Mouse (Mus musculus) liver, embryonic 15.5 days (tissue): ENCODE results near the gene Tmem132c. TPM values are rescaled to one million over a fixed set of nuclear protein-coding genes. Genes with fewer than 3 reads are reported as not detected.

Experiments used
- ATAC-seq: fragments of 200-750 bp; cut with Nextera tagmentation; 2 replicates; pipeline ENCODE4 v1.8.0; 2017; ENCODE audit warnings: moderate number of reproducible peaks, mild to moderate bottlenecking, moderate library complexity; ENCODE audit not compliant: insufficient read depth
- H3K27ac ChIP-seq: fragments of 300-500 bp; sonication (generic); replicated peaks from 2 replicates; pipeline ENCODE4 v1.5.1; 2015; ENCODE audit warnings: mild to moderate bottlenecking, inconsistent platforms
- H3K27me3 ChIP-seq: fragments of 300-500 bp; sonication (generic); 2 replicates; pipeline ENCODE4 v1.6.1; 2015; ENCODE audit warnings: mild to moderate bottlenecking, inconsistent platforms
- H3K36me3 ChIP-seq: fragments of 300-500 bp; sonication (generic); replicated peaks from 2 replicates; pipeline ENCODE4 v1.6.1; 2015; ENCODE audit warnings: moderate library complexity, mild to moderate bottlenecking, inconsistent platforms
- H3K4me1 ChIP-seq: fragments of 300-500 bp; sonication (generic); replicated peaks from 2 replicates; pipeline ENCODE4 v1.6.1; 2015; ENCODE audit warnings: inconsistent platforms
- H3K4me2 ChIP-seq: fragments of 300-500 bp; sonication (generic); 2 replicates; pipeline ENCODE4 v1.6.1; 2015; ENCODE audit warnings: moderate library complexity, mild to moderate bottlenecking, inconsistent platforms
- H3K4me3 ChIP-seq: fragments of 300-500 bp; sonication (generic); replicated peaks from 2 replicates; pipeline ENCODE4 v1.5.1; 2015; ENCODE audit warnings: mild to moderate bottlenecking, inconsistent platforms
- H3K9ac ChIP-seq: fragments of 300-500 bp; sonication (generic); 2 replicates; pipeline ENCODE4 v1.6.1; 2015; ENCODE audit warnings: moderate library complexity, mild to moderate bottlenecking, inconsistent platforms
- H3K9me3 ChIP-seq: fragments of 300-500 bp; sonication (generic); replicated peaks from 2 replicates; pipeline ENCODE4 v1.6.1; 2016; ENCODE audit warnings: inconsistent platforms
- whole genome bisulfite sequencing: fragments of 180-500 bp; shearing (Covaris S2); methylation state at CpG from one replicate; pipeline ENCODE4 v1.1.7; 2015; ENCODE audit warnings: mixed read lengths; ENCODE audit not compliant: insufficient replicate concordance; 5-methylcytosine and 5-hydroxymethylcytosine counted together
- polyA plus RNA-seq: library from polyadenylated mRNA; unstranded; fragments of >200 nt; fragmentation: Nextera tagmentation; extraction: Ambion mirVana; gene quantifications from 2 replicates; pipeline ENCODE4 v1.2.1, GENCODE M21; 2015

Tmem132c gene
- polyA plus RNA-seq, 1 experiment from 2014 or later, result 0.07 TPM

DNA sequence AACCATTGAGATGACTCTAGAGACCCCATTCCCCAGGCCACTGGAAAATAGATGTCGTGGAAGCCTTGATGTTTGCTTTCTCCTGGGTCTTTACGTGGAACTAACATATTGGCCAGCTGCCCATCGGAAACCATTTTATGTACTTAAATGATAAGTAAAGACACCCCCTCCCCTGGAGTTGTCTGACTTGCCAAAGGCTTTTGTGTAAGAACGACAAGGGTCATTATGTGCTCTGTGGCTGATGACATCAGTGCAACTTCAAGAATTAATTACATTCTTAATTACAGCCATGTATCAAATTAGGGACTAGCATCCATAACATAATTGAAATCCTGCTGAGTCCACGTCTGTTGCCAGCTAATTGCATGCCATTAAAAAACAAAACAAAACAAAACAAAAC, 45.3 kb downstream of the Tmem132c start:
- H3K9me3 ChIP-seq, result no peaks in the 10 kb centered on the region
- no peak overlapping the region for H3K4me2 ChIP-seq
- no peak for ATAC-seq
- no peak overlapping the region for H3K9ac ChIP-seq
- no peaks in the 10 kb centered on the region for H3K4me1 ChIP-seq
- no peaks in the 10 kb centered on the region for H3K36me3 ChIP-seq
- no peak overlapping the region for H3K27ac ChIP-seq
- no peaks in the 10 kb centered on the region for H3K27me3 ChIP-seq
- H3K4me3 ChIP-seq, result no peak overlapping the region
- WGBS, result 63% methylated on average over 5 of the region's 5 CpGs

DNA sequence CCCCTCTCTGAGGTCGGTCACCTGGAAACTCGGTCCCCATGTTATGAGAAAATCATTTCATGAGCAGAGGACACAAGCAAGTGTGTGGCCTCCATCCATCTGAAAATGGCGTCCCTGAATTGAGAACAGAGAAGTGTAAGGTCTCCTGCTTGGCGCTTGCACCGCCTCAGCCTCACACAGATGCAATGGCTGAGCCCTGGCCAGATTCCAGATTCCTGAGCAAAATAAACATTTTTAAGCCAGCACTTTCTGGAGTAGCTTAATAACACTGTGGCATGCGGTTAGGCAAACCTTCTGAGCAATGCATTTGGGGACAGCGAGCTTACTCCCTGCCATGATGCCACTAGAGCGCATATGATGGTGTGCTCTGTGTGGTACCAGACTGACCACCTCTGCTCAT, 48.1 kb downstream of the Tmem132c start:
- no peak overlapping the region for H3K4me2 ChIP-seq
- H3K27ac ChIP-seq, result no peak overlapping the region
- H3K4me1 ChIP-seq, result no peaks in the 10 kb centered on the region
- no peaks in the 10 kb centered on the region for H3K36me3 ChIP-seq
- no peaks in the 10 kb centered on the region for H3K9me3 ChIP-seq
- no peak for ATAC-seq
- 67% methylated on average over 8 of the region's 8 CpGs for WGBS
- no peaks in the 10 kb centered on the region for H3K27me3 ChIP-seq
- H3K9ac ChIP-seq, result no peak overlapping the region
- H3K4me3 ChIP-seq, result no peak overlapping the region

DNA sequence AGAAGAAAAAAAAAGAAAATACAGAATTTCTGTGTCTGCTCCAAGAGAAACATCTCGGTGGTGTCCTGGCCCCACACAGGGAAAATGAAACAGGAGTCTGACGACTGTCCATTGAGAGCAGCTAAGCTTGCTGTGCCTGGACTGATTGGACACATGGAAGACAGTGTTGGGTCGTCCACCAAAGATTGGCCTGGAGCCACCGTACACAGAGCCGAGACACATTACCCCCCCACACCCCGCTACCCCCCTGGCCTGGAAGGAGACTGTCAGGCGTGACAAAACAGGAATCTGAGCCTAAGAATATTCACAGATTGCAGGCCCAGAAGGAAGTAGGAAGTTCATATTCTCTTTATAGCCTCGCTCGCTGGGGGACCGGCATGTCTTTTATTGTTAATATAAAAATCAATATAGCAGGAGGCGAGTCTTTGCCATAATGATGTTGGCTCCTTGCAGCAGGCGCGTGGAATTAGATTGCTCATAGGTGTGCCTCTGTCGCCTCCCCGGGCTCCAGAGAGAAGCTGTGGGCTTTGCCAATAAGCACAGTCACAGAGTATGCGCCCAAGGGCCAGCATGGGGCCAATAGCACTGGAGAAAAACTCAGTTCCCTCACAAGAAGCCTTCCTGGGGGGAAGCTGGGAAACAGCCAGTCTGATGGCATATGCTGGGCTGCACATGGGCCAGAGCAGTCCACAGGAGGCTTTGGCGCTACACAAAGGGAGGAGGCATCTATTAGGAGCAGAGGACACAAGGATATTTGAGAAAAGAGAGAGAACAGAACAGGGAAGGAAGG, 49.0 kb downstream of the Tmem132c start:
- no peak overlapping the region for H3K4me3 ChIP-seq
- H3K27me3 ChIP-seq, result no peaks in the 10 kb centered on the region
- H3K4me2 ChIP-seq, result no peak overlapping the region
- no peaks in the 10 kb centered on the region for H3K36me3 ChIP-seq
- H3K9me3 ChIP-seq, result no peaks in the 10 kb centered on the region
- 62% methylated on average over 17 of the region's 17 CpGs for WGBS
- no peak overlapping the region for H3K9ac ChIP-seq
- no peaks in the 10 kb centered on the region for H3K4me1 ChIP-seq
- H3K27ac ChIP-seq, result no peak overlapping the region
- ATAC-seq, result no peak

DNA sequence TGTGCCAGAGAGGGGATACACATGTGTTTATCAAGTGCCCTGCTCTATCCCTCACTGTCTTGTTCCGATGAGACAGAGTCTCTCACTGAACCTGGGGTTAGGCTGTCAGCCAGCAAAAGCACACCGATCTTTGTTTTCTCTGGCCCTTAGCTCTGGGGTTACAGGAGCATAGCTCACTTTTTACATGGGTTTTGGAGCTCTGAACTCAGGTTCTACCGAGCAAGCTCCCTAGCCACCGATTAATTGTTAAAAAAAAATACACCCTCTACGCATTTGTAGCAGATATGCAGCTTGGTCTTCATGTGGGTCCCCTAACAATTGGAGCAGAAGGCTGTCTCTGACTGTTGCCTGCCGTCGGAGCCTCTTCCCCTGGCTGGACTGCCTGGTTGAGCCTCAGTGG, 50.0 kb downstream of the Tmem132c start:
- H3K9me3 ChIP-seq, result no peaks in the 10 kb centered on the region
- H3K27me3 ChIP-seq, result no peaks in the 10 kb centered on the region
- ATAC-seq, result no peak
- no peak overlapping the region for H3K27ac ChIP-seq
- no peak overlapping the region for H3K4me2 ChIP-seq
- H3K36me3 ChIP-seq, result no peaks in the 10 kb centered on the region
- no peak overlapping the region for H3K4me3 ChIP-seq
- 60% methylated on average over 7 of the region's 7 CpGs for WGBS
- no peak overlapping the region for H3K9ac ChIP-seq
- no peaks in the 10 kb centered on the region for H3K4me1 ChIP-seq

DNA sequence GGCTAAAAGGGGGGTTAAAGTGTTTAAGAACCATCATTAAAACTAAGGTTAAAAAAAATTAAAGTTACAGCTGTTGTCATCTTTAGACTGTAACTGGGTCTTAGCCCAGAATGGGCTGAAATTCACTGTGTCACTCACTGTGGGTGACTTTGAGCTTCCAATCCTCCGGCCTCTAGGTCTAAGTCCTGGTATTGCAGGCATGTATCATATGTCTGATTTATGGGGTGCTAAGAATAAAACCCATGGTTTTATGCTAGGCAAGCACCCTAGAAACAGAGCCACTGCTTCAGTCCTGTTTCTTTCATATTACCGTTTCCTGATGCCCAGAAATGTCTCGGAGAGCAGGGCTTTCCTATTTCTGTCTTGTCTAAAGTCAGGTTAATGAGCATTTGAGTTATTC, 52.1 kb downstream of the Tmem132c start:
- WGBS, result 65% methylated on average over 3 of the region's 3 CpGs
- no peak for ATAC-seq

DNA sequence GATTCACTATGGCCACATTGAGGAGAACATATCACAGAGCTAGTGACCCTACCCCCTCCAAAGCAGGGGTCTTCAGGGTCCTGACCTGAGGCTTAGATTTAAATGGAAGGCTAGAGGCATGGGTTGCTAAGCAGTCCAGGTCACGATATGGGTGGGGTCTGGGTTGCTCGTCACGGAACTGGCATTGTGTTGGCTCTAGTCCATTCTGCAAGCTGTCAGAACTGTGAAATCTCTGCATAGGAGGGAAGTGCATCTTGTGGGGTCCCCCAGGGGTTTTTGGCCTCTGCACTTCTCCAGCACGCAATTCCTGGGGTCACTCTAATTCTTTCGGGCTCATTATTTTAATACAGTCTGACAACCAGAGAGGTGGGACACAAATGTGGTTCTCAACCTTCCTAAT, 55.9 kb downstream of the Tmem132c start:
- no peaks in the 10 kb centered on the region for H3K27me3 ChIP-seq
- H3K4me3 ChIP-seq, result no peak overlapping the region
- H3K9ac ChIP-seq, result no peak overlapping the region
- no peaks in the 10 kb centered on the region for H3K4me1 ChIP-seq
- no peaks in the 10 kb centered on the region for H3K9me3 ChIP-seq
- H3K4me2 ChIP-seq, result no peak overlapping the region
- no peak for ATAC-seq
- WGBS, result 65% methylated on average over 5 of the region's 5 CpGs
- no peaks in the 10 kb centered on the region for H3K36me3 ChIP-seq
- H3K27ac ChIP-seq, result no peak overlapping the region

More for the DNA sequence above, 52.1 kb downstream of the Tmem132c start:
- no peaks in the 10 kb centered on the region for H3K27me3 ChIP-seq
- no peak overlapping the region for H3K4me3 ChIP-seq
- H3K4me2 ChIP-seq, result no peak overlapping the region
- H3K36me3 ChIP-seq, result no peaks in the 10 kb centered on the region
- H3K9ac ChIP-seq, result no peak overlapping the region
- no peaks in the 10 kb centered on the region for H3K4me1 ChIP-seq
- H3K9me3 ChIP-seq, result no peaks in the 10 kb centered on the region
- no peak overlapping the region for H3K27ac ChIP-seq

DNA sequence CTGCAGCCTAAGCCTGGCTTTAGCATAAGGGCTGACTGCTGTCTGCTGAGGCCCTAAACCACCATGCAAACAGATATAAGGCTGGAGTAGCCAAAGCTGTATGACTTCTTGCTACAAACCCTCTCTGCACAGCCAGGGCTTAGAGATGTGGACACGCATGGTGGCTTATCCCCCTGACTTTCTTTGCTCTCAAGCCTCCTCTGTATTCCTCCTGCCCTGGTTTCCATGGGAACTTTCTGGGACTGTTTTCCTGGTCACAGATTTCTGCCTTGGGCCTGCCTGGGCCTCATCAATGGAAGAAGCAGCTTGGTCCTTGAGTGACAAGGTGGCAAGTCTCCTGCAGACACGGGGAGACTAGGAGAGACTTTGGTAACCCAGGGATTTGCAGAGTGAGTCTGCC, 56.5 kb downstream of the Tmem132c start:
- WGBS, result 45% methylated on average over 2 of the region's 2 CpGs
- no peak overlapping the region for H3K4me2 ChIP-seq
- ATAC-seq, result no peak

DNA sequence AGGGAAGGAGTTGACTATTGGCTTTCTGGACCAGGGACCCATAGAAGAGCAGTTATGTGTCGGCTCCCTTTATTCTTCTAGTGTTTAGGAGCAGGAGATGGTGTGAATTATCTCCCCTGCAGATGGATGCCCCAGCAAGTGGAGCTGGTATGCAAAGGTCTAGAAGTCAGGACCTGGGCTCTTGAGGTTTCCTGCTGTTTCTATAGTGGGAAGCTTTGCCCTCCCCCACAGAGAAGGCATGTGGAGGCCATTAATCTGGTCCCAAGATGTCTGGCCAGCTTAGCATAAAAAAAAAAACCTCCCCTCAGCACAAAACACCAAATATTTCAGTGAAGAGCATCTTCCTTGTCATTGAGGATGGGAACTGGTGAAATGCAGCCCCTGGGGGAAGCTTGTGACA, 57.4 kb downstream of the Tmem132c start:
- H3K4me1 ChIP-seq, result no peaks in the 10 kb centered on the region
- 47% methylated on average over 1 of the region's 1 CpGs for WGBS

More for the DNA sequence above, 56.5 kb downstream of the Tmem132c start:
- H3K36me3 ChIP-seq, result no peaks in the 10 kb centered on the region
- no peaks in the 10 kb centered on the region for H3K27me3 ChIP-seq
- H3K4me1 ChIP-seq, result no peaks in the 10 kb centered on the region
- H3K9ac ChIP-seq, result no peak overlapping the region
- H3K9me3 ChIP-seq, result no peaks in the 10 kb centered on the region
- H3K4me3 ChIP-seq, result no peak overlapping the region
- H3K27ac ChIP-seq, result no peak overlapping the region

DNA sequence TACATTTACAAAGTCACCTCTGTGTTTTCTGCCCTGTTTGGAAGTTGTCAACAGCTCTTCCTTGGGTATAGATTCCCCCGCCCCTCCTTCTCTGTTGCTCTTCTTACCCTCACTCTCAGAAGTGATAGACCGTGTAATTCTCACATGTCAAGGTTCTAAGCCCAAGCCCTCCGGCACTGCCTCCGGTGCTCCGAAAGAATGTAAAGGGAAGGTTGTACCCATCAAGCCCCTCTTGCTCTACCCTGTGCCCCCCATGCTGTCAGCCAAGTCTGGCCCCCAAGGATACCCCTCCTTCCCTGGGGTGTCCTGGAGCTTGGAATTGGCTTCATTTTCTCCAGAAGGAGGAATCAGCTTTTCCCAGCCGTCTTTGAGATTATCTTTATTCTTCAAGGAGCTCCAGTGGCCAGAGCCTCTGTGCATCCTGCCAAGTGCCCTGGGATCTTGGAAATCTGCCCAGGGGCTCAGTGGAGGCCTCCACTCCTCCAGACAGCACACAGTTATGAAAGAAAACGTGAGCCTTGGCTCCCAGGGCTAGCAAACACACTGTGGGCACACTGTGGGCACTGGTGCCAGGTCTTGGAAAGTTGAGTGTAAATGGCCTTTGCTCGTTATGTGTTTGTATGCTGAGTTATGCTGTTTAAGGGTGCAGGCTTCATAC, 59.1 kb downstream of the Tmem132c start:
- no peak overlapping the region for H3K4me3 ChIP-seq
- no peak for ATAC-seq
- no peaks in the 10 kb centered on the region for H3K36me3 ChIP-seq
- H3K27me3 ChIP-seq, result no peaks in the 10 kb centered on the region
- no peaks in the 10 kb centered on the region for H3K4me1 ChIP-seq
- H3K9me3 ChIP-seq, result no peaks in the 10 kb centered on the region
- H3K27ac ChIP-seq, result no peak overlapping the region
- H3K4me2 ChIP-seq, result no peak overlapping the region
- no peak overlapping the region for H3K9ac ChIP-seq
- 57% methylated on average over 8 of the region's 8 CpGs for WGBS

More for the DNA sequence above, 57.4 kb downstream of the Tmem132c start:
- H3K4me2 ChIP-seq, result no peak overlapping the region
- H3K36me3 ChIP-seq, result no peaks in the 10 kb centered on the region
- no peak overlapping the region for H3K4me3 ChIP-seq
- H3K27me3 ChIP-seq, result no peaks in the 10 kb centered on the region
- H3K9ac ChIP-seq, result no peak overlapping the region
- ATAC-seq, result no peak
- no peaks in the 10 kb centered on the region for H3K9me3 ChIP-seq
- no peak overlapping the region for H3K27ac ChIP-seq

DNA sequence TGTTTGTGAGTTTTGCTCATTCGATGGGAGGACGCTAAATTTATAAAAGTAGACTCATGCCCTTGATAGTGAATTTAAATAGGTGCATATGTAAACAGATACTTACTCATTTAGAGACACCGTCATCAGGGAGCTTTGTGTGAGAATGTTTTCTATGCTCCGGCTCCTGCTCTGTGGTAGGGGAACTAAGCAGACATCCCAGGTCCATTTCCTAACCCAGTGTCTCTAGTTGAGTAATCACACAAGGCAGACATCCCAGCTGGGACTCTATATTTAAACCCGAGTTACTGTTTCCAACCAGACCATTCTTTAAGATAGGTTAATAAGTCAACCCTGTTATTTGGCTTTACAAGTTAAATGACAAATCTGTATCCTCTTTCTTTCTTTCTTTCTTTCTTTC, 63.7 kb downstream of the Tmem132c start:
- no peak overlapping the region for H3K4me3 ChIP-seq
- no peaks in the 10 kb centered on the region for H3K9me3 ChIP-seq
- no peak overlapping the region for H3K27ac ChIP-seq
- 57% methylated on average over 5 of the region's 5 CpGs for WGBS
- H3K4me2 ChIP-seq, result no peak overlapping the region
- ATAC-seq, result no peak
- H3K27me3 ChIP-seq, result no peaks in the 10 kb centered on the region
- H3K9ac ChIP-seq, result no peak overlapping the region
- no peaks in the 10 kb centered on the region for H3K4me1 ChIP-seq
- H3K36me3 ChIP-seq, result no peaks in the 10 kb centered on the region

DNA sequence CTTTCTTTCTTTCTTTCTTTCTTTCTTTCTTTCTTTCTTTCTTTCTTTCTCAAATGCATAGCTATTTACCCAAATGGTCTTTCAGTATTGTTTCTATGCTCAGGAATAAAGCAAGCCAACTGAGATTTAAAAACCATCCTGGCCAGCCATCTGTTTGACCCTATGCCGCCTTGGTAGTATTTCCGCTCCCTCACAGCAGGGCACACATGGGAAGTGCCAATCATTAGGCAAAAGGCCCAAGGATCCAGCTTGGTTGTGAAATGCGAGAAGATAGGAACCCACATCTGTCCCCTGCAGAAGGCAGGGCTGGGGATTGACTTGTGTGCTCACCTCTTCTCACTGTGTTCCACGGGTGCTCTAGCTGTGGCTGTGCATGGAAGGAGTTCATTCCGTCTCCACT, 64.1 kb downstream of the Tmem132c start:
- H3K36me3 ChIP-seq, result no peaks in the 10 kb centered on the region
- no peak overlapping the region for H3K27ac ChIP-seq
- H3K9ac ChIP-seq, result no peak overlapping the region
- H3K27me3 ChIP-seq, result no peaks in the 10 kb centered on the region
- no peak for ATAC-seq
- no peak overlapping the region for H3K4me2 ChIP-seq
- no peaks in the 10 kb centered on the region for H3K9me3 ChIP-seq
- H3K4me1 ChIP-seq, result no peaks in the 10 kb centered on the region
- WGBS, result 43% methylated on average over 5 of the region's 5 CpGs
- no peak overlapping the region for H3K4me3 ChIP-seq
